Mouse (Mus musculus) E14TG2a.4 (cell line): ENCODE results near the gene Hsd11b1.

Experiments
- CTCF ChIP-seq: conservative IDR thresholded peaks from 2 replicates; pipeline ENCODE4 v1.5.1; 2014; ENCODE audit warnings: low read length
- NANOG ChIP-seq: IDR thresholded peaks from 2 replicates; pipeline ENCODE4 v1.6.1; 2014; ENCODE audit warnings: borderline replicate concordance, low read length, mixed read lengths

DNA sequence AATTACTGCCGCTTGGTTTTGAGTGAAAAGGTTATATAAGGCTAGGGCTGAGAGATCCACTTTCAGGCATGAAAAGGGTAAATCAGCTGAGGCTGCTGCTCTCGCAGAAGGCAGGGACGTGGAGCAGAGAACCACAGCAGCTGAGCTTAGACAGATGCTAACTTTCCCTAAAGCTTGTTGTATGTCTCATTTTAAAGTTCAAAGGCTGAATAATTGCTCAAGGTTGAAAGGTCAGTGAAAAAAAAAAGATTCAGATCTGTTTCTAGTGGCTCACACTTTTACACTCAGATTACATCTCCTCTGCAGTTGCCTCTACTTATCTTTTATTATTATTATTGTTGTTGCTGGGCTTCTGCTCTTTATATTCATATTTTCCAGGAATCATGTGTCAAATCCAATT lies 38.3 kb downstream of the Hsd11b1 start:
- TF ChIP-seq CTCF (no peak), NANOG (no peak)
